Mouse (Mus musculus) ES-E14 (cell line): ENCODE measurements at regions not wholly inside any gene's neighbourhood (a gene's known extent, or its start where the extent isn't known, plus 50 kb on each side); places are given as distances from the start of the nearest gene placed in this dataset.

ENCODE experiments used
- MAFK ChIP-seq: IDR thresholded peaks from 2 replicates; pipeline ENCODE4 v1.6.1; 2014; ENCODE audit warnings: mild to moderate bottlenecking, low read depth, low read length, inconsistent platforms; ENCODE audit not compliant: insufficient read depth
- ZC3H11A ChIP-seq: IDR thresholded peaks from 2 replicates; pipeline ENCODE4 v1.6.1; 2012; ENCODE audit warnings: low read depth, mild to moderate bottlenecking, inconsistent platforms, low read length, borderline replicate concordance
- ZNF384 ChIP-seq: IDR thresholded peaks from 2 replicates; pipeline ENCODE4 v1.6.1; 2012; ENCODE audit warnings: low read depth, low read length, inconsistent platforms

DNA sequence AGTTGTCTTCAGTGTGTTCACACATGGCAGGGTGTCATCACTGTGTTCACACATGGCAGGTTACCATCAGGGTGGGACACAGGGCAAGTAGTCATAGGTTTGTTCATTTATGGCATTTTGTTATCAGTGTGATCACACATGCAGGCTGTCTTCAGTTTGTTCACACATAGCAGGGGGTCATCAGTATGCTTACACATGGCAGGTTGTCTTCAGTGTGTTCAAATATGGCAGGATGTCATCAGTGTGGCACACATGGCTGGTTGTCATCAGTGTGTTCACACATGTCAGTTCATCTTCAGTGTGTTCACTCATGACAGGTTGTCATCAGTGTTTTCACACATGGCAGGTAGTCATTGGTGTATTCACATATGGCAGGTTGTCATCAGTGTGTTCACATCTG is 69.9 kb upstream of the Myom1 start:
- TF ChIP-seq ZNF384 (no peak), ZC3H11A (no peak), MAFK (no peak)
